Mouse (Mus musculus) ES-E14 (cell line): ENCODE data around the gene Snrpd2.

Source experiments
- CHD2 ChIP-seq: IDR thresholded peaks from 2 replicates; pipeline ENCODE4 v1.6.1; 2014; ENCODE audit warnings: mild to moderate bottlenecking, low read depth, low read length, inconsistent platforms
- MAFK ChIP-seq: IDR thresholded peaks from 2 replicates; pipeline ENCODE4 v1.6.1; 2014; ENCODE audit warnings: mild to moderate bottlenecking, low read depth, low read length, inconsistent platforms; ENCODE audit not compliant: insufficient read depth

- TF ChIP-seq CHD2: peak; percentile 66; the same call in 1 of the 2 replicates
- no peak for TF ChIP-seq MAFK
These were observed 514 bp upstream of the Snrpd2 start, which contains the start of gene Qpctl for GRCm38 (mm10) chr7:19148875-19149541.
